Mouse (Mus musculus) G1E (cell line): Measurements from ENCODE around the gene Ipo5. TPM values are rescaled to one million over a fixed set of nuclear protein-coding genes. Genes with fewer than 3 reads are reported as not detected.

Experiments
- ATAC-seq: 2 replicates; pipeline ENCODE4 v1.8.0; 2016; ENCODE audit warnings: mild to moderate bottlenecking; ENCODE audit not compliant: insufficient number of reproducible peaks, poor library complexity, low FRiP score, severe bottlenecking; ENCODE audit errors: extremely low read depth
- DNase-seq: peaks from one replicate; pipeline ENCODE4 v3.0.0; 2012; ENCODE audit warnings: low spot score
- H3K27me3 ChIP-seq: 2 replicates; pipeline ENCODE4 v1.6.1; 2012; ENCODE audit warnings: mild to moderate bottlenecking, low read length, inconsistent platforms; ENCODE audit not compliant: insufficient read depth
- H3K36me3 ChIP-seq: replicated peaks from 2 replicates; pipeline ENCODE3; 2012; ENCODE audit warnings: mild to moderate bottlenecking, inconsistent platforms
- H3K4me1 ChIP-seq: 2 replicates; pipeline ENCODE4 v1.6.1; 2012; ENCODE audit warnings: low read depth, low read length, inconsistent platforms, mixed read lengths; ENCODE audit not compliant: insufficient read depth
- H3K4me3 ChIP-seq: 2 replicates; pipeline ENCODE4 v1.5.1; 2012; ENCODE audit warnings: low read depth, mild to moderate bottlenecking, inconsistent platforms, low read length, moderate library complexity, mixed read lengths
- H3K9me3 ChIP-seq: replicated peaks from 2 replicates; pipeline ENCODE4 v1.6.1; 2012; ENCODE audit warnings: inconsistent platforms
- CTCF ChIP-seq: IDR thresholded peaks from 2 replicates; pipeline ENCODE4 v1.5.1; 2012; ENCODE audit warnings: low read depth, low read length, inconsistent platforms, mixed read lengths
- GATA1 ChIP-seq: IDR thresholded peaks from 2 replicates; pipeline ENCODE4 v1.6.1; 2012; ENCODE audit warnings: borderline replicate concordance, low read length, inconsistent platforms, mixed read lengths
- GATA2 ChIP-seq: IDR thresholded peaks from 2 replicates; pipeline ENCODE4 v1.6.1; 2012; ENCODE audit warnings: low read depth, low read length, inconsistent platforms, borderline replicate concordance
- POLR2AphosphoS5 ChIP-seq: IDR thresholded peaks from 2 replicates; pipeline ENCODE4 v1.6.1; 2012; ENCODE audit warnings: low read depth, low read length, inconsistent platforms; ENCODE audit not compliant: insufficient replicate concordance
- TAL1 ChIP-seq: conservative IDR thresholded peaks from 2 replicates; pipeline ENCODE4 v1.6.1; 2012; ENCODE audit warnings: low read depth, low read length, inconsistent platforms, mixed read lengths
- polyA plus RNA-seq: library from polyadenylated mRNA; stranded (reverse); fragments of >175 nt; gene quantifications from 2 replicates; pipeline ENCODE4 v1.2.3, GENCODE M21; 2012
- total RNA-seq, 2 experiments: library from RNA; stranded (forward) in 1 of 2; stranded (reverse) in 1 of 2; fragments of 200-1000 nt in 1 of 2; fragments of >200 nt in 1 of 2; fragmentation: Nextera tagmentation in 1 of 2; gene quantifications; 2 replicates each; pipeline ENCODE4 v1.2.3; 2014 to 2017

Gene Ipo5
- total and polyA plus RNA-seq, 3 experiments = 66.9 to 291 (median 276) TPM

GRCm38 (mm10) chr14:120931236-120931635, 20.2 kb downstream of the Ipo5 start:
- Histone ChIP-seq H3K36me3 (peaks cover 96% of the 10 kb centered on the region), H3K9me3 (no peaks in the 10 kb centered on the region), H3K4me3 (no peak overlapping the region), H3K4me1 (peaks cover 2% of the 10 kb centered on the region; the same call in 1 of the 2 replicates), H3K27me3 (no peaks in the 10 kb centered on the region)
- DNase-seq = no peak
- ATAC-seq = no peak
- TF ChIP-seq POLR2AphosphoS5 = no peak
- TF ChIP-seq CTCF = no peak
- no peak for TF ChIP-seq GATA1
- no peak for TF ChIP-seq GATA2
- TF ChIP-seq TAL1 = no peak

GRCm38 (mm10) chr14:120933624-120934023, 22.6 kb downstream of the Ipo5 start:
- no peaks in the 10 kb centered on the region for H3K27me3 ChIP-seq
- H3K4me3 ChIP-seq = no peak overlapping the region
- H3K36me3 ChIP-seq = peaks cover 98% of the 10 kb centered on the region
- peaks cover 2% of the 10 kb centered on the region; the same call in 1 of the 2 replicates for H3K4me1 ChIP-seq
- TF ChIP-seq TAL1 = no peak
- TF ChIP-seq POLR2AphosphoS5 = no peak
- no peak for TF ChIP-seq GATA1
- DNase-seq = no peak
- ATAC-seq = no peak
- no peaks in the 10 kb centered on the region for H3K9me3 ChIP-seq

- DNase-seq = no peak
- Histone ChIP-seq H3K9me3 (no peaks in the 10 kb centered on the region), H3K4me1 (peaks cover 4% of the 10 kb centered on the region; the same call in 1 of the 2 replicates), H3K36me3 (peaks cover 98% of the 10 kb centered on the region), H3K27me3 (no peaks in the 10 kb centered on the region), H3K4me3 (no peak overlapping the region)
- TF ChIP-seq TAL1 (no peak), CTCF (no peak), POLR2AphosphoS5 (no peak), GATA2 (no peak), GATA1 (no peak)
- ATAC-seq = no peak
Measured at GRCm38 (mm10) chr14:120937102-120937501, 26.1 kb downstream of the Ipo5 start.

- Histone ChIP-seq H3K4me3 (no peak overlapping the region), H3K4me1 (0 out of 2 replicates have a peak, but pooled peaks cover 5% of the 10 kb centered on the region), H3K9me3 (no peaks in the 10 kb centered on the region), H3K36me3 (peaks cover 97% of the 10 kb centered on the region), H3K27me3 (no peaks in the 10 kb centered on the region)
- no peak for DNase-seq
- TF ChIP-seq GATA2 = no peak
- no peak for TF ChIP-seq CTCF
- TF ChIP-seq POLR2AphosphoS5 = no peak
- no peak for TF ChIP-seq GATA1
- no peak for TF ChIP-seq TAL1
- no peak for ATAC-seq
Measured at GRCm38 (mm10) chr14:120942803-120943202, 31.8 kb downstream of the Ipo5 start.

GRCm38 (mm10) chr14:120945146-120945545, 34.1 kb downstream of the Ipo5 start:
- H3K9me3 ChIP-seq = no peaks in the 10 kb centered on the region
- H3K36me3 ChIP-seq = peaks cover 97% of the 10 kb centered on the region
- H3K27me3 ChIP-seq = no peaks in the 10 kb centered on the region
- DNase-seq = no peak
- no peak overlapping the region for H3K4me3 ChIP-seq
- H3K4me1 ChIP-seq = 0 out of 2 replicates have a peak, but pooled peaks cover 3% of the 10 kb centered on the region
- TF ChIP-seq TAL1 (no peak), GATA2 (no peak), CTCF (no peak), GATA1 (no peak), POLR2AphosphoS5 (no peak)
- no peak for ATAC-seq

- DNase-seq = no peak
- 0 out of 2 replicates have a peak, but pooled peaks cover 3% of the 10 kb centered on the region for H3K4me1 ChIP-seq
Measured at GRCm38 (mm10) chr14:120947104-120947503, 36.1 kb downstream of the Ipo5 start.

More at GRCm38 (mm10) chr14:120947104-120947503, 36.1 kb downstream of the Ipo5 start:
- TF ChIP-seq TAL1 (no peak), GATA2 (no peak), CTCF (no peak), GATA1 (no peak), POLR2AphosphoS5 (no peak)
- no peak for ATAC-seq
- Histone ChIP-seq H3K36me3 (peaks cover 80% of the 10 kb centered on the region), H3K27me3 (no peaks in the 10 kb centered on the region), H3K9me3 (no peaks in the 10 kb centered on the region; the same call in 1 of the 2 replicates), H3K4me3 (no peak overlapping the region)
